Mouse (Mus musculus) right cerebral cortex, postnatal 14 days (tissue): ENCODE data around the gene Nos2.
"Not testable (repeated sequence)": the region's sequence is repeated elsewhere in the genome, so short reads cannot be mapped to it uniquely, and the experiment has no call there.

Source experiments
- DNase-seq: peaks from one replicate; pipeline ENCODE4 v3.0.0; 2022

The Nos2 gene

DNA sequence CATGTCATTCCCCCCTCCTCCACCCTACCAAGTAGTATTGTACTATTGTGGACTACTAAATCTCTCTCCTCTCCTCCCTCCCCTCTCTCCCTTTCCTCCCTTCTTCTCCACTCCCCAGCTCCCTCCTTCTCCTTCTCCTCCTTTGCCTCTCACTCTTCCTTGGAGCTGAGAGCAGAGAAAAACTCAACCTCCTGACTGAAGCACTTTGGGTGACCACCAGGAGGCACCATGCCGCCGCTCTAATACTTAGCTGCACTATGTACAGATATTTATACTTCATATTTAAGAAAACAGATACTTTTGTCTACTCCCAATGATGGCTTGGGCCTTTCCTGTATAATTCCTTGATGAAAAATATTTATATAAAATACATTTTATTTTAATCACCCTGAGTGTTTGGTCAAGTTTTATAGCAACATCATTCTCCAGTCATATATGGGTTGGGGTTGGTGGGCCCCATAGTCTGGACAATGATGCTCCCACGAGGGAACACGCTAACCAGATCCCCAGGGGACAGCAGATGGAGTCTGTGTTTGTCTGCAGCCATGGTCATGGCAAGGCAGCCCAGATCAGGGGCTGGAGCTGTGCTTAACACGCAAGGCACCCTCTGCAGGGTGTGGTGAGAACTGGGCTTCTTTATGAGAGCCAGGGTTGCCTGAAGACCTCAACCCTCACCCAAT, 39.4 kb downstream of the Nos2 start:
- peak; percentile 52 for DNase-seq

DNA sequence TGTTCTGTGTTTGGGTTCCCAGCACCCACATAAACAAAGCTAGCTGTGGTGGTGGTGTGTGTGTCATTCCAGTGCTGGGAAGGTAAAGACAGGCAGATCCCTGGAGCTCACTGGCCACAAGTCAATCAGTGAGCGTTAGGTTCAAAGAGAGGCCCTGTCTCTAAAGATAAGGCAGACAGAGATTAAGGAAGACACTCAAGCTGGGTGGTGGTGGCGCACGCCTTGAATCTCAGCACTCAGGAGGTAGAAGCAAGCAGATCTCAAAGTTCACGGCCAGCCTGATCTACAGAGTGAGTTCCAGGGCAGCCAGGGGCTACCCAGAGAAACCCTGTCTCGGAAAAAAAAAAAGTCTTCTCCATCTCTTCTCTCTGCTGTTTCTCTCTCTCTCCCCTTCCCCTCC, 40.6 kb downstream of the Nos2 start:
- no peak for DNase-seq

DNA sequence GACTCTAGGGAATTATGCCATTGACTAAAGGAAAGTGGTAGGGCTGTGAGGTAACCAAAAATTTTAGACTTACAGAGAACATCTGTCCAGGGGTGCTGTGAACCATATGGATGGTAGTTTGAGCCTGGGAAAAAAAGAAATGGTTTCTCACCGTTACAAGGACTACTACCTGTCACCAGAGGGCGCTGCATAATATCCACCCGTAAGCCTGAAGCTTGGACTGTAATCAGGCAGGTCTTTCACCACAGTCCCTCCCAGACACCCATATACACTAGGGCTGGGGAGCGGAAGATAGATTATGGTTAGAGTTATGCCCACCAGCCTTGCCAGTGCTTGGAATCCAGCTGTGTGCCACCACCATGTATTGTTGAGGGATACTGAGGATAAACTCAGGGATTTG, 46.8 kb downstream of the Nos2 start:
- peak; percentile 61 for DNase-seq

DNA sequence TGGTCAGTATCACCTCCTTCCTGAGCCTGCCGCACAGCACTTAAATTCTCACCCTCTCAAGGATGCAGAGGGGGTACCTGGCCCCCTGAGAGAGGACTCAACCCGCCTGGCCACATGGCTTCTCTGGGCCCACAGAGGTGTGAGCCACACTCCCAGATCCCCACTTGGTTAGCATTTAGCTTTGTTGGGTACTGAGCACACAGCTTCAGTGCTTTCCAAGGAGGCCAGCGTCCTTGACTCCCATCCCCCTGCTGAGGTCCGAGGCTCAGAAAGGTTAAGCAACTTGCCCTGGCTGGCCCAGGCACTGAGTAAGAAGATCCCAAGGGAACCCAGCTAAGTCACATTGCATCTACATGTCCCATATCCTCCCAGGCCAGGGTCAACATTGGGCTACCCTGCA, 47.5 kb downstream of the Nos2 start:
- DNase-seq = no peak

DNA sequence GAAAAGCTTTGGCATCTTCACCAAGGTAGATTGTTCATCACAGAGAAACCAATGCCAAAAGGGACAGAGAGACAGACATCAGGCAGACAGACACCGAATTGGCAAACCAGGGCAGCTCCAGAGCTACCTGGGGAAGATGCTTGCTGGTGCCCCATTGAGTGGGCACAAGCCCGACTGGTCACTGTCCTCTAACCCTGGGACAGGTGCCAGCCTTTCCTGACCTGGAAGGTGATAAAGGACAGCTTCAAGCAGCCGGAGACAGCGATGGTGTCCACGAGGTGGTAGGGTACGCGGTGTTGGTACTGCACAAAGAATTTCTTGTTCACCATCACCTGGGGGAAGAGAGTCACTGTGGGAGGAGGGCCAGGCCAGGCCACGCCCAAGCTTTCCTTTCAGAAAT, 50.5 kb downstream of the Nos2 start:
- DNase-seq = no peak

DNA sequence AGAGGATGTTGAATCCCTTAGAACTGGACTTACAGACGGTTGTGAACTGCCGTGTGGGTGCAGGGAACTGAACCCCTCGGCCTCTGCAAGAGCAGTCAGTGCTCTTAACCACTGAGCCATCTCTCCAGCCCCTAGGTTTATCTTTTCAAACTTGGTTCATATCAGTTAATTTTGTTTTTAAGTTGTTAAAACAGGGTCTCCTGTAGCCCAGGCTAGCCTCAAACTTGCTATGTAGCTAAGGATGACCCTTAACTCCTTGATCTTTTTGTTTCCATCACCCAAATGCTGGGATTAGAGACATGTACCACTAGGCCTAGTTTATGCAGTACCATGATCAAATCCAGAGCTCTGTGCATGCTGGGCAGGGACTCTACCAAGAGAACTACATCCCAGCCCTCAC, 51.2 kb downstream of the Nos2 start:
- no peak for DNase-seq

DNA sequence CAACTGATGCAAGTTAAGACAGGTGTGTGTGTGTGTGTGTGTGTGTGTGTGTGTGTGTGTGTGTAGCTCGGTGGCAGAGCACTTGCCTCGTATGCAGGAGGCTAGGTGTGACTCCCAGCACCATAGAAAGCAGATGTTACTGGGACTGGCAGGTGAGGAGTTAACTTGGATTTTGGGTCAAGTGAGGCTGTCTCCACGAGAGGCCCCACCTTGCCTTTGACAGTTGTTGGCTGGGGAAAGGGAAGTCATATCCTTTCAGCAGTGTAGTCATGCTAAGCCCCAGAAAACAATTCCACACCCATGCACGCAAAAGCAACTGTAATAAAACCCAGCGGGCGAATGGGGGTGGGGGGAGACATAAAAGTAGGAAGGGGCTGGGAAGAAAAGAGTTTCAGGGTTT, 51.7 kb downstream of the Nos2 start:
- DNase-seq = no peak

DNA sequence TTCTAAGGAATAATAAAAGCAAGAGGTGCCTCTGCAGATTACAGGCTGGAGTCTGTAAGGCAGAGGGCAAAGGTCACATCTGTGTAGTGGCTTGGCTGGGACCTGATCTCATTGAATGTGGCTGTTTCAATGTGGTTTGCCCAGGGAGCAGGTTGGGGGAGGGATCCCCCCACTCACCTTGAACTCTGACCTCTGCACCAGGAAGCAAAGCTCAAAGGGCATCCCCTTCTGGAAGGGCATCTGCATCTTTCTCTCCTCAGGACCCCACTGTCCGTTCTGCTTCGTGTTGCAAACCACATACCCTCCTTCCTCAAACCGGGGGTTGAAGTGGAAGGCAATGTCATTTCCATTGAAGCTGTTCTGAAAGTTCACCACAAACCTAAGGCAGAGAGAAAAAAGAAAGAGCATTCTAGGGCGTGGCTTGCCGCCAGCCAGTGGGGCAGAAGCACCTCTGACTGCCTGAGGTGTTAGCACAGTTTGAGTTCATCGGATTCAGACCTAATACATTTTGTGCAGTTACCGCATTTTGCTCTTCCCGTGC, 52.3 kb downstream of the Nos2 start:
- DNase-seq = no peak

DNA sequence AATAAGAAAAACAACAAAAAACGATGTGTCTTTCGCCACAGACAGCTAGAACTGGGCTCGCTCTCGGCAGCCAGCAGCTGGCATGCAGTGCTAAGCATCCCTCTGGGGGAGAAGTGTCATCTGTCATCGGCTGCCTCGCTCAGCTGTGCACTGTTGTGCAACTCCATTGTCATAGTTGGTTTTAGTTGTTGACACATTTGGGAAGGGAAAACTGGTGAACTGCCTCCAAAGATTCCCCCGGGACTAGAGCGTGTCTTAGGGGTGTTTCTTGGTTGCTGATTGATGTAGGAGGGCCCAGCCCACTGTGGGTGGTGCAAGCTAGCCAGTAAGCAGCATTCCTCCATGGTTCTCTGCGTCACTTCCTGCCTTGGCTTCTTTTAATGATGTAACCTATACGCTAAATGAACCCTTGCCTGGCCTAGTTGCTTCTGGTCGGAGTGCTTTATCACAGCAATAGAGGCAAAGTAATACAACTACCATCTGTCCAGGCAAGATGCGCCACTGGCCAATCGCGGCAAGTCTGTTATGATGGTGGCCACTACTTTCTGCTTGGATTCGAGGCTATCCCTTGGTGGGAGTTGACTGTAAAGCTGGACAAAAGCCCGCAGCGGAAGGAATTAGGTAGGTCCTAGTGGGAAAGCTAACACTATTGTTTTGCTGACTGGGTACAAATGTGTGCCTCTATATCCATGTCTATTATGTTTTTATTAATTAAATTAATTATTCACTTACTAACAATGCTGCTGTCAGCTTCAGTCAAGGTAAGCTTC, 53.0 kb downstream of the Nos2 start:
- no peak for DNase-seq

DNA sequence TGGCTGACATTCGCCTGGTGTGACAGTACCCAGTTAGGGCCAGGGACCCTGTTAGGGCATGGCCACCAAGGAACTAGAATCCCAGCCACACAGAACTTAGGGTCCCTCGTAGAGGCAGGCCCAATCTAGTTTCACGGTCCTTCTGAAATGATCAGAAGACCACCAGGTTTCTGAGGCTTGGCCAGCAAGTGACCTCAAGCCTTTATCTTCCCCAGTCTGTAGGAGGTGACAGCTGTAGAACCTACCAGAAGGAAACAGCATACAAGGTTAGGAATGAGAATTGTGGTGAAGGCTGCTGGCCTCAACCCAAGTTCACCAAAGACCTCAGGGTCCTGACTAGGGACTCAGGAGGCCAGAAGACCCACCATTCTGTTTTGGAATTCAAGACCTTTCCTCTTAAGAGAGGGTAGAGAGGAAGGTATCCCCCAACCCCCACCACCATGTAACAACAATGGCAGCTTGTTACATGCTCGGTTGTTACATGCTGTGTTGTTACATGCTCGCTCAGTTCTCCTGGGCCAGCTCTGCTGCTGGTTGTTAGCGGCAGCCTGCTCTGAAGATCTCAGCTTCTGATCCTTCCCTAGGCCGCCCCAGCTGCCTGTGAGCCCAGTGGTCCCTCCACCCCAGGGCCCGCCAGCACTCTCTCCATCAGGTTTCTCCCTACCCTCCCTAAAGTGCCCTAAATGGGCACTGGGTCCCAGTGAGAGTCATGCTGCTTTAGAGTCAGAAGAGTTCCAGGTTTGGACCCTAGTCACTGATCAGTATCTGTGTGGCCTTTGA, 56.3 kb downstream of the Nos2 start:
- DNase-seq = no peak

DNA sequence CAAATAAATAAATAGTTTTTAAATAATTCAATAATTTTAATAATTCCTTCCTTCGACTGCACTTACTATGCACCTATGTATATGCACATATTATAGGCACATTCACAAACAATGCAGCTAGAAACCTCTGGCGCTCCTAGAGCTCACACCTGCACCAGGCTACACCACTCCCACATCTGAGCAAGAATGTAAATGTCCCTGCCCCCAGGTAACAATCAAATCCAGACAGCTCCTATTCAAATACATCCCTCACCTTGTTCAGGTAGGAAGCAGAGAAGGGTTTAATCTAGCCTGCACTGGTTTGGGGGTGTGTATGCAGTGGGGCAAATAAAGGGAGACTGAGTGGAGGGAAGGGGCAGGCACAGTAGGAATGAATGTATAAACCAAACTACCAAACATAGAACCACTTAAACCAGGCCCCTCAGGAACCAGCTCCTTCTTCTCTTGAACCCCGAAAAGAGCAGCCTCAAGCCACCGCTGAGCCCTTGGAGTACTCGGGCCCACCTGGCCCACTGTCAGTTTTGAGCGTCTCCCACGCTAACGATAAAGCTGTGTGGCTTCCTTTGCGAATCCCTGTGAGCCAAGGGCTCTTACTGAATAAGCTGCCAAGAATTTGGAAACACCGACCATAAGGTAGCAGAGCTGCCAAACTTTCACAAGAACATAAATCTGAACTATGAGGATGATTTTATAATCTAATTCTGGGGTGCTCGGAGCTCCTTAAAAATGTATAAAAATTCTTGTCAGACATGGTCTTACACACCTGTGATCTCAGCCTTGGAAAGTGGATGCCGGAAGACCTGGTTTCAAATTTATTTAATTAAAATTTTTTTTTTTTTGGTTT, 57.8 kb downstream of the Nos2 start:
- DNase-seq = no peak

DNA sequence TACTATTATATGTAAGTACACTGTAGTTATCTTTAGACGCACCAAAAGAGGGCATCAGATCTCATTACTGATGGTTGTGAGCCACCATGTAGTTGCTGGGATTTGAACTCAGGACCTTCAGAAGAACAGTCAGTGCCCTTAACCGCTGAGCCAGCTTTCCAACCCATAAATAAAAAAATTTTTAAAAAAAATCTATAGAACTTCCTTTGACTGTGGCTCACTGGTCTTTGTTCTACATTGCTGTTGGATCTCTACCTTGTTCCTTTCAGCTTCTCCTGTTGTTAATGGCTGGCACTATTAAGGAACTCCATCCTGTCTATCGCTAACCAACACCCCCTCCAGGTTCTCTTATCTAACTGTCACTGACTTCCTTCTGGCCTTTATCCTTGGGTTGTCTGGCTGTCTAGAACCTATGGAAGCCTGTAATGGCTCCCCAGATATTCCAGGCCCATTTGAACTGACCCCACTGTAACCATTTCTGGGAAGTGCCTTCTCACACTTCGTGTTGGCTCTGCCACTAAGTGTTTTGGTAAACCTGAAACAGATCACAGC, 59.6 kb downstream of the Nos2 start:
- no peak for DNase-seq

DNA sequence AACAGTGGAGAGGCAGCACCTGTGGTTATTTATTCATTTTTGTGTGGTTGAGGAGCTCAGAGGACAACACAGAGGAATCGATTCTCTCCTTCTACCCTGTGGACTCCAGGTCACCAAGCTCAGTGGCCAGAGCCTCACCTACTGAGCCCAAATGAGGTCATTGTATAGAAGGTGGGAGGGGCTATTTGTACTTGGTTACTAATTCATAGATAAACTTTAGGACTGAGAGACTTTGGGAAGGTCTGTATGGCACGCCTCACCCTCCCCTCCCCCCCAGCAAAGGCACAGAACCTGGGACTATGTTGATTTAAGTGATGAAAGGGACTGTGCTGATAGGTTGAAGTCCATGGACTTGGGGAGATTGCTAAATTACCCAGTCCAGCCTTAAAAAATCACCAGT, 61.5 kb downstream of the Nos2 start:
- DNase-seq = no peak

DNA sequence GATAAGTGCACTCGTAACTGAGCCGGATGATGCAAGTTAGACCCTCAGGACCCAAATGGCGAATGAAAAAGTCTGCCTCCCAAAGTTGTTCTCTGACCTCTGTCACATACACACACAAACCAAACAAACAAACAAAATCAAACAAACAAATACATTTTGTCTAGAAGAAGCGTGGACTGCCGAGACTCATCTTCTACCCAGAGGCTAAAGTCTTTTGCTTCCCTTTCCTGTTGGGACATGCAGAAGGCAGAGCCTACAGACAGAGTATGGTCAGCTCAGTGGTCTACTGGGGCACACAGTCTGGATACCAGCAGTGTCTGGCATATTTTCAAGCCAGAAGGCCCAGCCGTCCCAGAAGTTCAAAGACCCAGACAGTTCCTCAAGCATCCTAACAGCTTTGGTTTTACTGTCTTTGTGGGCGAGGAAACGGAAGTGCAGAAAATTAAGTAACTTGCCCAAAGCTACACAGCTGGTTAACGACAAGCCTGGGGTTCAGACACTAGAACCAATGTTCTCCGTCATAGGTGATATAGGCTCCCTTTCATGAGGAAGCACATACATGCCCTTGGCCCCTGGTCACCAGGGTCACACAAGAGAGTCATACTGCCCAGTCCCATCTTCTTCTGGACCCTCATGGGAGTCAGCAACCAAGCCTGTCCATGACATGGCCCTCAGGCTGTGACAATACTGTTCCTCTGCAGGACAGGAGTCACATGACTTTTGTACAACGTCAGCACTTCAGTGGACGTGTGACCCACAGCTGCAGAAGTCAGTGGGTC, 62.1 kb downstream of the Nos2 start:
- DNase-seq = no peak

DNA sequence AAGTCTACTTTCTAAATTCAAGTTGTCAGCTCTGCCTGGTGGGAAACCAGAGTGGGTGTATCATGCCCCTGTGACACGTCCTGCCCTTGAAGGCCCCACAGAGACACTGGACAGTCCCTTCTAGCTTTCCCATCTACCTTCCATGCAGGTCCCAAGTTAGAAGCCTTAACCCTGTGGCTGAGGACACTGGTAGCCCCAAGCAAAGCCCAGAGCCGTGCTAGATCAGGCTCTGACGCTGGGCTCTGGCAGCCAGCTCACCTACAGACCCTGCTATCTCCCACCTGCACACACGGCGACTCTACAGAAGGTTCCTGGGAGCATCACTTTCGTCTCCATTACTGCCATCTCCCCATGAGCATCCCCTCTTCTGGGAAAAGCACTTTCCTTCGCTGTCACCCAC, 63.0 kb downstream of the Nos2 start:
- DNase-seq = no peak

DNA sequence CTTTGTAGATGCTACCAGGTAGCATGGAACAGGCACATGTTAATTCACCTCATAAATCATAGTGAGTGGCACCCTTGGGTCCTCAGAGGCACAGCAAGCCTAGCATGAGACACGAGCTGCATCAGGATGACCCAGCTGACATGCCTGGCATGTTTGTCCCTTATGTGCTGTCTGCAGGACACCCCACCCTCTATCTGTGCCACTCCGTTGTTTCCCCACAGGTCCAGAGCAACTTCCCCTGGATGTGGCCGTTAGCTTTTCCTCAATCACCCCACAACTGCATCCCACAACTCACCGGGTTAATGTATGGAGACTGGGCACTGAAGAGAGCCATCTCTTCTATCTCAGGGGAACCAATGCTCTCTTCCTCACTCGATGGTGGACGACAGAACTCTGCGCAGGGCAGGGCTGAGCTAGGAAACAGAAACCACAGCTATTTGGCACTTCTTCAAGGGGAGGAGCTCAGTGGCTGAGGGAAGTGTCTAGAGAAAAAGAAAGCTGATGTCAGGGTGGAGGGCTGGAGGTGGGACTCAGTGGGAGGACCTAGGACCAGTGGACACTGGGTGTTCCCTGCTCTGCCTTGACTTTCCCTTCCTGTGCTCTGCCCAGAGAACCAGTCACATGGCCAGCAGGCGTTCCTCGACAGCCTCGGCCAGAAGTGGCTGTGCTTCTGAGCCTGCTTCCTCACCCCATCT, 64.0 kb downstream of the Nos2 start, which contains the start of gene Lgals9:
Gene Lgals9, minus strand, starts transcription at position 464 of the 695 bp plus-strand sequence.
- DNase-seq = no peak

DNA sequence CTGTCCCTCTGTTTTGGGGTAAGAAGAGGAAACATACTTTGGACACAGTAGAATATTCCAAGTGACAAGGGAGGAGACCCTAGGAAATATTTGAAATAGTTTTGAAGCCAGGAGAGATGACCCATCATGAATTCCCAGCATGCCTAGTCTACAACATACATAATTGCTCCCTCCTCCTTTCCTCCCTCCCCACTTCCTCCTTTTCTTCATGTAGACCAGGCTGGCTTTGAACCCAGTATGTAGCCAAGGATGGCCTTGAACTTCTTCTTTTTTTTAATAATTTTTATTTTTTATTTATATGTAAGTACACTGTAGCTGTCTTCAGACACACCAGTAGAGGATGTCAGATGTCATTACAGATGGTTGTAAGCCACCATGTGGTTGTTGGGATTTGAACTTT, 64.9 kb downstream of the Nos2 start:
- no peak for DNase-seq

DNA sequence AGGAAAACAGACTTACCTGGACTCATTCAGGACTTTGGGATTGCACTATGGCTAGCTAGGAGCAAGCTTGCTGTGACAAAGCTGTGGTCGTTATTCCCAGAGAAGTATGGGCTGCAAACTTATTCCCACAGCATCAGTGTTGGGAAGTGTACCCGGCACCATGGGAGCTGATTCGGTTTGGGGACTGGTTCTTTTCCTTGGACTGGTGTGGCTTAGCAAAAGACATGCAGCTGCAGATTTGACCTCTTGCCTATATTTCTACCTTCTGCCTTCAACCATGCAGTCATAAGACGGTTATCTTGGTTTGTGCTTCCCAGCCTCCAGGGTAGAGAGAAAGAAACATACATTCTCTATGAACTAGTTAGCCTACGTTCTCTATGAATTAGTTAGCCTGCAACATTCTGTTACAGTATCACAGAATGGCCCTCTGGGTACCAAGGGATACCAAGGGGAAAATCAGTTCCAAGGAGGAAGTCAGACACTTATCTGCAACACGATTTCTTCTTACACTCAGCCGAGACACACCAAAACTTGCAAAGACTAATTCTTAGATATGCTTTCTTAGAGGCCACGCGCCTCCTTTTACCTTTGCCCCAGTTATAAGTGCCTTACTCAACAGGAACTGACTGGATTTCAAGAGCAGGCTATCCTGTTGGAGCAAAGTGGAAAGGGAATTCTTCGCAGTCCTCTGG, 65.9 kb downstream of the Nos2 start:
- DNase-seq = no peak

DNA sequence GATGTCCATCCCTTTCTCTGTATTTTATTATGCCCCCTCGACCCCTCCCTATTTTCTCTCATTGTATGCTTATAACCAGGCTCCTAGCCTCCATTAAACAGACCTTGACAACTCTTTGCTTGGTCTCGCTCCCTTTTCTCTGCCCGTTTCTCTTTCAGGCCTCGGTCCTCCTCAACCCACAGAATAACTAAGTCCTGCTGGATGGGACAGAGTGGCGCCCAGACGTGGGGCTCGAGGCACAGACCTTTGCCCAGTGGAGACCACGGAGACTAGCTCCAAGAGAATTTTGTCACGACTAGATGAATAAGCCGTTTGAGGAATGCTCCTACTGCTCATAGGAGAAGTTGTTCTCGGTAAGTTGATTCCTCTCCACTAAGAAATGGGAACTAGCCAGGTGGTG, 68.6 kb downstream of the Nos2 start:
- not testable (repeated sequence) for DNase-seq

DNA sequence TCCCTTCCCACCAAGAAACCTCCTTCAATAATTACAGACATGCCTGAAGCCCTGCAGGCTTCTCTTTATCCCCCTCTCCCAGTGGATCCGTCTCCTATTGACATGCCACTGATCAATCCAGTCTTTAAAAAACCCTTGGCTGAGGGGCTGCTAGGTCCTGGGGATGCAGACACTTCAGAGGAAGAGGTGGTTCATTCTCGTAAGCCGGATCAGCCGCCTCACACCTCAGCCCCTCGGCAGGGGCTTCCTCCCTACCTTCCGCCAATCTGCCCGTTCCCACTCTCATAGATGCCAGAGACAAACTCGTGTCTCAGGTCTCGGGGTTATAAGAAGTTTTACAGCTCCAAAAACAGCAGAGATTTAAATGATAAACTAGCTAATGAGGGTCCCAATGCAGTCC, 69.5 kb downstream of the Nos2 start:
- DNase-seq = no peak
